Mouse (Mus musculus) liver, postnatal 0 days (tissue): ENCODE measurements around the gene Chac1.

Source experiments
- CTCF ChIP-seq: sonication (generic); IDR thresholded peaks from 2 replicates; pipeline ENCODE4 v1.5.1; 2016; ENCODE audit warnings: antibody characterized with exemption, low read depth
- EP300 ChIP-seq: IDR thresholded peaks from 2 replicates; pipeline ENCODE4 v1.6.1; 2016; ENCODE audit warnings: antibody characterized with exemption, low read depth, mild to moderate bottlenecking

- no peak for TF ChIP-seq CTCF
- no peak for TF ChIP-seq EP300
These were observed 27.0 kb upstream of the Chac1 start for GRCm38 (mm10) chr2:119323866-119324575.
